10 mouse cellular contexts compared by ENCODE assay signal in genomic region chr1:74901686-74902085, GRCm38 (mm10). TPM values are rescaled to one million over a fixed set of nuclear protein-coding genes. Genes with fewer than 3 reads are reported as not detected.
DNase-seq lines count a peak whose midpoint lies in the region; ATAC-seq and TF ChIP-seq lines count a peak whose summit lies in the region.
"Had no signal": no experiment of that assay in that cellular context is flagged by ENCODE, and none has a peak within 500 bp of the region (broad histone marks: within the 10 kb centered on the region; RNA-seq: fewer than 3 reads in every experiment).

No protein-coding gene starts in this region.

- no peak overlapping the region for H3K4me3 ChIP-seq in cerebellum, adult 2 months (replicated peaks; ENCODE audit: insufficient read depth, low read depth, low read length)
- H3K4me3 ChIP-seq in kidney, postnatal 0 days (replicated peaks; ENCODE audit: low read depth, low read length): no peak overlapping the region

- no peak overlapping the region for H3K4me2 ChIP-seq in kidney, postnatal 0 days (ENCODE audit: low read length)

- H3K27me3 ChIP-seq in cerebellum, adult 2 months (ENCODE audit: control insufficient read depth, insufficient read depth, low read length): no peaks in the 10 kb centered on the region; the same call in 1 of the 2 replicates
- peaks cover 56% of the 10 kb centered on the region for H3K27me3 ChIP-seq in kidney, postnatal 0 days (ENCODE audit: insufficient read depth, low read length)

- H3K36me3 ChIP-seq in kidney, postnatal 0 days (ENCODE audit: insufficient read depth, low read length): no peaks in the 10 kb centered on the region
- H3K36me3 ChIP-seq: midbrain, embryonic 12.5 days had no signal

- H3K4me1 ChIP-seq in cerebellum, adult 2 months (ENCODE audit: control insufficient read depth, insufficient read depth, low read length): no peaks in the 10 kb centered on the region
- H3K4me1 ChIP-seq in kidney, postnatal 0 days (replicated peaks; ENCODE audit: insufficient read depth, low read length): peaks cover 6% of the 10 kb centered on the region; the same call in 1 of the 2 replicates

- H3K9ac ChIP-seq in kidney, postnatal 0 days (ENCODE audit: low read depth, low read length): no peak overlapping the region

- no peak for ATAC-seq in frontal cortex, adult (ENCODE audit: low TSS enrichment)
- ATAC-seq in kidney, postnatal 0 days (replicated peaks; ENCODE audit: low FRiP score, low read depth): no peak
- ATAC-seq in megakaryocyte-erythroid progenitor cell, adult 5-6 weeks (replicated peaks; ENCODE audit: low FRiP score, low TSS enrichment, poor library complexity, severe bottlenecking): no peak

- no peak for TF ChIP-seq POLR2A in cerebellum, adult 2 months (IDR thresholded peaks at IDR 0.05; ENCODE audit: borderline replicate concordance, insufficient read depth, low read length)

- peak; percentile 52 to 65 for DNase-seq in frontal cortex, postnatal 25 days (ENCODE audit: low spot score in 2 of 2)
- DNase-seq in right cerebral cortex, adult 18-20 months: peak; percentile 39
- DNase-seq in right cerebral cortex, postnatal 36 days (ENCODE audit: low spot score in 2 of 2): no peak
- DNase-seq in cerebellum, adult 2 months: peak; percentile 46 to 60
- DNase-seq in kidney, postnatal 0 days (ENCODE audit: low spot score): no peak
- peak; percentile 20 to 47 for DNase-seq in lung, postnatal 4 days

- no peaks in the 10 kb centered on the region for H3K9me3 ChIP-seq in kidney, postnatal 0 days (replicated peaks; ENCODE audit: low read length)
- H3K9me3 ChIP-seq: midbrain, embryonic 12.5 days had no signal

- WGBS in cerebellum, adult 2 months: 2% methylated on average over 3 of the region's 3 CpGs
- 3% methylated on average over 3 of the region's 3 CpGs for WGBS in kidney, postnatal 0 days

- TF ChIP-seq CTCF in cerebellum, adult 2 months (IDR thresholded peaks at IDR 0.05; ENCODE audit: borderline replicate concordance, insufficient read depth, low read depth, low read length): peak; percentile 27; the same call in 1 of the 2 replicates
- TF ChIP-seq CTCF in kidney, postnatal 0 days (IDR thresholded peaks at IDR 0.05; ENCODE audit: low read depth): peak; percentile 63

- no peak overlapping the region for H3K27ac ChIP-seq in cerebellum, adult 2 months (ENCODE audit: insufficient read depth, low read length)
- H3K27ac ChIP-seq in kidney, postnatal 0 days: no peak overlapping the region
- H3K27ac ChIP-seq: midbrain, embryonic 12.5 days had no signal

RNA-seq across cellular contexts. Expression of gene Cryba2, which starts 8.7 kb away (rescaled TPM):
- 1.7 and 3.3 TPM in 2 replicates for polyA plus RNA-seq in cerebellum, adult 2 months (2012; rRNA removed)
- not detected in 2 replicates for polyA plus RNA-seq in kidney, postnatal 0 days (2015; fragmentation: Nextera tagmentation; extraction: Ambion mirVana)
- total RNA-seq in megakaryocyte-erythroid progenitor cell, adult 5-6 weeks (2014; fragmentation: Nextera tagmentation): not detected in 2 replicates
- not detected in 2 replicates for total RNA-seq in megakaryocyte-erythroid progenitor cell, adult 5-6 weeks (2017)
- total RNA-seq: heart, postnatal 10 days had no signal
- polyA plus RNA-seq: midbrain, embryonic 12.5 days had no signal

RNA-seq across cellular contexts. Expression of gene Fev, which starts 16.5 kb away (rescaled TPM):
- 0.46 and 1.1 TPM in 2 replicates for polyA plus RNA-seq in cerebellum, adult 2 months (2012; rRNA removed)
- 0.14 and 0.20 TPM in 2 replicates for polyA plus RNA-seq in kidney, postnatal 0 days (2015; fragmentation: Nextera tagmentation; extraction: Ambion mirVana)
- not detected in 2 replicates for total RNA-seq in megakaryocyte-erythroid progenitor cell, adult 5-6 weeks (2014; fragmentation: Nextera tagmentation)
- not detected in 2 replicates for total RNA-seq in megakaryocyte-erythroid progenitor cell, adult 5-6 weeks (2017)

RNA-seq across cellular contexts. Expression of gene Cfap65, which starts 33.7 kb away (rescaled TPM):
- 2.6 and 3.7 TPM in 2 replicates for polyA plus RNA-seq in cerebellum, adult 2 months (2012; rRNA removed)
- 0.08 TPM in 2 replicates for polyA plus RNA-seq in kidney, postnatal 0 days (2015; fragmentation: Nextera tagmentation; extraction: Ambion mirVana)
- total RNA-seq in megakaryocyte-erythroid progenitor cell, adult 5-6 weeks (2014; fragmentation: Nextera tagmentation): not detected in 2 replicates
- not detected in 2 replicates for total RNA-seq in megakaryocyte-erythroid progenitor cell, adult 5-6 weeks (2017)

RNA-seq across cellular contexts. Expression of gene Cdk5r2, which starts 47.0 kb away (rescaled TPM):
- 83.2 and 85.2 TPM in 2 replicates for polyA plus RNA-seq in cerebellum, adult 2 months (2012; rRNA removed)
- polyA plus RNA-seq in kidney, postnatal 0 days (2015; fragmentation: Nextera tagmentation; extraction: Ambion mirVana): not detected in 2 replicates
- total RNA-seq in megakaryocyte-erythroid progenitor cell, adult 5-6 weeks (2014; fragmentation: Nextera tagmentation): not detected in 2 replicates
- total RNA-seq in megakaryocyte-erythroid progenitor cell, adult 5-6 weeks (2017): not detected in 2 replicates

RNA-seq across cellular contexts. Expression of gene Ihh, which starts 49.8 kb away (rescaled TPM):
- 0.33 and 0.49 TPM in 2 replicates for polyA plus RNA-seq in cerebellum, adult 2 months (2012; rRNA removed)
- polyA plus RNA-seq in kidney, postnatal 0 days (2015; fragmentation: Nextera tagmentation; extraction: Ambion mirVana): 6.3 and 6.9 TPM in 2 replicates
- total RNA-seq in megakaryocyte-erythroid progenitor cell, adult 5-6 weeks (2014; fragmentation: Nextera tagmentation): not detected in 2 replicates
- total RNA-seq in megakaryocyte-erythroid progenitor cell, adult 5-6 weeks (2017): 0.80 TPM in 1 of 2 replicates, not detected in the other

Comparison
In these comparisons a context has a peak if more than half of its experiments do, and no peak if none do; other contexts are left out.
1. DNase-seq: peak in frontal cortex, postnatal 25 days (2 of 2), right cerebral cortex, adult 18-20 months (single experiment), cerebellum, adult 2 months (2 of 2) and lung, postnatal 4 days (2 of 2); none in right cerebral cortex, postnatal 36 days (0 of 2) and kidney, postnatal 0 days (single experiment).